Mouse (Mus musculus) naive thymus-derived CD4-positive, alpha-beta T cell, adult 5 months (primary cell): ENCODE results near the gene Kcnk2. TPM values are rescaled to one million over a fixed set of nuclear protein-coding genes. Genes with fewer than 3 reads are reported as not detected.

Experiments used
- polyA plus RNA-seq: library from polyadenylated mRNA; unstranded; fragments of 100-300 nt; shearing (Covaris generic); gene quantifications from one replicate; pipeline ENCODE4 v1.2.1, GENCODE M21; 2017

Kcnk2 gene
- polyA plus RNA-seq = not detected

GRCm38 (mm10) chr1:189402223-189402943 is at the start of gene Kcnk2:
Kcnk2 (minus strand) TSS chr1:189402273.

